8 mouse cellular contexts compared by ENCODE assay signal in the genomic region with DNA sequence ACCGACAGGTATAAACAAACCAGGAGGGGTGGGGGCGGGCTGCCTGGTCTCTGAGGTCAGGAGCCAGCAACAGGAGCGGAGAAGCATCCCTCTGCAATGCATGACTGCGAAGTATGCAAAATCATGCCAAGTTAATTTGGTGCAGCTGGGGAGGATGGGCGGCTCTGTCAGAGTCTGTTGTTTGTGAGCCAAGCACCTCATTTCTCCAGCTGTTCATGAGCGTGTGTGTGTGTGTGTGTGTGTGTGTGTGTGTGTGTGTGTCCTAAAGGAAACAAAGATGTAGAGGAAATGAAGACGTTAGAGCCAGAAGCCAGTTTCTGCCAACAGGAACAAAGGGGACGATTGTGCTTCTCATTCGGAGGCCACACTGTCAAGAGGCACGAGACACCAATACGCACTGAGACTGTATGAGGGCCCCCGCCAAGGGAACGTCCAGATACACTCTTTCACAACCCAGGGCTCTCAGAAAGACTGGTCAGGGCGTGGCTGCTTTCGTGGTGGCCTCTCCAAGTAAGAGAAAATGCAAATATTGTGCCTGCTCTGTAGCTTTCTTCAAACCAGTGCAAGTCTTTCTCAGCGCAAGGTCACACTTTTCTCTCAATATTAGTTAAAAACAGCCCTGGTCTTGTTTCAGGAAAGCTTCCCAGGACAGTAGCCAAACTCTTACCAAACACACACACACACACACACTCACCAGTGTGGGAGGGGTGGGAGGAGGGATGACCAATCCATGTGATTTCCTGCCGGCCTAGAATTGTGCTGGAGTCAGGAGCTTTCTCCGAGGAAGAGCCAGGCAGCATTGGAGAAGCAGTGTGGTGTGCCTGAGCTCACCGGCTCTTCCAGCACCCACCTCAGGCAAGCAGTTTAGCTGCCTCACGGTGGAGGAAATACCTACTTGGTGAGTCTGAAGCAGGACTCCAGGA.
DNase-seq lines count a peak whose midpoint lies in the region; ATAC-seq lines count a peak whose summit lies in the region.

No protein-coding gene starts in this region.

- no peak overlapping the region for H3K4me3 ChIP-seq in hindbrain, embryonic 14.5 days (replicated peaks; ENCODE audit: low read length)

- WGBS in hindbrain, embryonic 14.5 days = 13% methylated on average over 20 of the region's 20 CpGs

- no peaks in the 10 kb centered on the region for H3K36me3 ChIP-seq in hindbrain, embryonic 14.5 days (replicated peaks; ENCODE audit: control insufficient read depth, insufficient read depth)

- peak; percentile 86 for ATAC-seq in hindbrain, embryonic 14.5 days (ENCODE audit: low FRiP score)

- peaks cover 20% of the 10 kb centered on the region for H3K4me1 ChIP-seq in hindbrain, embryonic 14.5 days (replicated peaks; ENCODE audit: control insufficient read depth, insufficient read depth, low read length)

- H3K9me3 ChIP-seq in hindbrain, embryonic 14.5 days (ENCODE audit: control insufficient read depth, low read length) = no peaks in the 10 kb centered on the region

- DNase-seq in ES-CJ7 (ENCODE audit: low read depth, low spot score) = peak; percentile 14
- DNase-seq in cerebellum, postnatal 36 days = peak; percentile 26 to 34
- DNase-seq in gastrocnemius, adult 18-20 months (ENCODE audit: low spot score) = peak; percentile 85
- peak; percentile 75 for DNase-seq in hindbrain, embryonic 14.5 days (ENCODE audit: low spot score)
- DNase-seq in layer of hippocampus, postnatal 25 days (ENCODE audit: extremely low spot score in 1 of 2, low spot score in 1 of 2) = peak; percentile 29
- peak; percentile 82 for DNase-seq in lung, postnatal 14 days
- DNase-seq in ovary, postnatal 14 days (ENCODE audit: low spot score) = peak; percentile 78
- peak; percentile 81 for DNase-seq in thymus, postnatal 14 days

- H3K4me2 ChIP-seq in hindbrain, embryonic 14.5 days (replicated peaks) = peak overlapping the region; percentile 31

- peak overlapping the region; percentile 32; the same call in 1 of the 2 replicates for H3K9ac ChIP-seq in hindbrain, embryonic 14.5 days

- no peaks in the 10 kb centered on the region for H3K27me3 ChIP-seq in hindbrain, embryonic 14.5 days (ENCODE audit: control insufficient read depth, insufficient read depth, low read length)

- peak overlapping the region; percentile 83 for H3K27ac ChIP-seq in hindbrain, embryonic 14.5 days

Comparison
In these comparisons a context has a peak if more than half of its experiments do, and no peak if none do; other contexts are left out.
1. DNase-seq: peak in every context shown above with its lines; median percentile 85 in gastrocnemius, adult 18-20 months; 82 in lung, postnatal 14 days; 81 in thymus, postnatal 14 days; 78 in ovary, postnatal 14 days; 75 in hindbrain, embryonic 14.5 days; 30 in cerebellum, postnatal 36 days; 29 in layer of hippocampus, postnatal 25 days; 14 in ES-CJ7.